Mouse (Mus musculus): ENCODE measurements around the gene Foxf1. TPM values are rescaled to one million over a fixed set of nuclear protein-coding genes. Genes with fewer than 3 reads are reported as not detected.

Foxf1 gene
- total and polyA plus RNA-seq, 3 experiments, result not detected

GRCm38 (mm10) chr8:121090716-121091115, 6.5 kb downstream of the Foxf1 start:
- Histone ChIP-seq H3K79me2 (replicated peaks; ENCODE audit: control insufficient read depth, extremely low read depth, insufficient read depth, poor library complexity, severe bottlenecking) (no peaks in the 10 kb centered on the region), H3K36me3 (replicated peaks in 1 of 2; ENCODE audit: control insufficient read depth in 1 of 2, insufficient read depth in 1 of 2, low read length in 1 of 2) (peaks cover 0 to 4% of the 10 kb centered on the region in 2 experiments), H3K27ac (ENCODE audit: insufficient read depth, low read depth) (no peak overlapping the region), H3K9ac (ENCODE audit: insufficient read depth, low read depth) (no peak overlapping the region), H3K27me3 (replicated peaks) (peaks cover 63% of the 10 kb centered on the region), H3K4me3 (replicated peaks in 1 of 3; ENCODE audit: low read depth in 2 of 3, low read length in 2 of 3, poor library complexity in 1 of 3) (no peak overlapping the region), H3K9me3 (replicated peaks; ENCODE audit: low read length) (no peaks in the 10 kb centered on the region), H3K4me1 (ENCODE audit: control insufficient read depth in 1 of 2, insufficient read depth in 2 of 2) (no peaks in the 10 kb centered on the region), H3K4me2 (ENCODE audit: insufficient read depth, low read depth, poor library complexity, severe bottlenecking) (no peak overlapping the region)
- in situ Hi-C loops (cut with MboI; ENCODE audit: low pct_ligation_motif_present, low pct_unique_long_range_greater_than_20kb, low sequenced_read_pairs), result loop anchor here (5.0 kb wide), 2 partner anchors 263 to 413 kb away; no protein-coding TSS in a partner anchor
- TF ChIP-seq SMC3 (IDR thresholded peaks at IDR 0.05; ENCODE audit: low read depth, low read length) (peak; percentile 9; the same call in 1 of the 2 replicates), E2F4 (IDR thresholded peaks at IDR 0.05; ENCODE audit: insufficient replicate concordance, low read depth, low read length) (no peak), NRF1 (IDR thresholded peaks at IDR 0.05; ENCODE audit: low read depth, low read length) (no peak), SIN3A (IDR thresholded peaks at IDR 0.05; ENCODE audit: low read length) (no peak), CTCF (conservative IDR thresholded peaks at IDR 0.05 in 1 of 2, IDR thresholded peaks at IDR 0.05 in 1 of 2; ENCODE audit: low read depth in 2 of 2, low read length in 2 of 2) (peak in 1 of 2 experiments; percentile 27; a peak in 2 of 4 replicates), MYC (IDR thresholded peaks at IDR 0.05; ENCODE audit: low read depth, low read length) (no peak), TCF12 (IDR thresholded peaks at IDR 0.05; ENCODE audit: low read depth, low read length) (no peak), RAD21 (IDR thresholded peaks at IDR 0.05; ENCODE audit: low read depth, low read length) (peak; percentile 28)
- dilution Hi-C loops (cut with MboI; ENCODE audit: extremely low pct_ligation_motif_present, extremely low pct_unique_long_range_greater_than_20kb, low sequenced_read_pairs), result no loop called here
- DNase-seq (ENCODE audit: extremely low read depth), result no peak

GRCm38 (mm10) chr8:121092141-121092540, 8.0 kb downstream of the Foxf1 start:
- Histone ChIP-seq H3K79me2 (replicated peaks; ENCODE audit: control insufficient read depth, extremely low read depth, insufficient read depth, poor library complexity, severe bottlenecking) (no peaks in the 10 kb centered on the region), H3K9ac (ENCODE audit: insufficient read depth, low read depth) (no peak overlapping the region), H3K9me3 (replicated peaks; ENCODE audit: low read length) (no peaks in the 10 kb centered on the region), H3K36me3 (replicated peaks in 1 of 2; ENCODE audit: control insufficient read depth in 1 of 2, insufficient read depth in 1 of 2, low read length in 1 of 2) (peaks cover 5 to 17% of the 10 kb centered on the region in 2 experiments), H3K4me2 (ENCODE audit: insufficient read depth, low read depth, poor library complexity, severe bottlenecking) (no peak overlapping the region), H3K4me3 (replicated peaks in 1 of 3; ENCODE audit: low read depth in 2 of 3, low read length in 2 of 3, poor library complexity in 1 of 3) (no peak overlapping the region), H3K4me1 (ENCODE audit: control insufficient read depth in 1 of 2, insufficient read depth in 2 of 2) (no peaks in the 10 kb centered on the region), H3K27ac (ENCODE audit: insufficient read depth, low read depth) (no peak overlapping the region), H3K27me3 (replicated peaks) (peaks cover 50% of the 10 kb centered on the region)
- TF ChIP-seq NRF1 (IDR thresholded peaks at IDR 0.05; ENCODE audit: low read depth, low read length) (no peak), CHD2 (IDR thresholded peaks at IDR 0.05; ENCODE audit: low read length) (no peak), JUND (conservative IDR thresholded peaks at IDR 0.05; ENCODE audit: low read depth, low read length) (no peak), USF1 (IDR thresholded peaks at IDR 0.05; ENCODE audit: low read depth, low read length) (no peak), GABPA (IDR thresholded peaks at IDR 0.05; ENCODE audit: insufficient replicate concordance, low read depth, low read length) (no peak), ZC3H11A (IDR thresholded peaks at IDR 0.05; ENCODE audit: low read depth, low read length) (no peak), CTCF (conservative IDR thresholded peaks at IDR 0.05 in 1 of 2, IDR thresholded peaks at IDR 0.05 in 1 of 2; ENCODE audit: low read depth in 2 of 2, low read length in 2 of 2) (no peak), JUN (IDR thresholded peaks at IDR 0.05; ENCODE audit: insufficient read depth, low read depth, low read length) (no peak), MAZ (IDR thresholded peaks at IDR 0.05; ENCODE audit: low read depth, low read length) (no peak), EP300 (IDR thresholded peaks at IDR 0.05; ENCODE audit: low read length) (no peak)
- dilution Hi-C loops (cut with MboI; ENCODE audit: extremely low pct_ligation_motif_present, extremely low pct_unique_long_range_greater_than_20kb, low sequenced_read_pairs) (no loop called here), in situ Hi-C loops (cut with MboI; ENCODE audit: low pct_ligation_motif_present, low pct_unique_long_range_greater_than_20kb, low sequenced_read_pairs) (loop anchor here (5.0 kb wide), 2 partner anchors 265 to 415 kb away; no protein-coding TSS in a partner anchor)
- DNase-seq (ENCODE audit: extremely low read depth), result no peak

Data from CH12.LX (cell line).